Mouse (Mus musculus): ENCODE measurements around the gene Slc25a21. TPM values are rescaled to one million over a fixed set of nuclear protein-coding genes. Genes with fewer than 3 reads are reported as not detected.
A peak's percentile ranks its signal among the peaks of the same experiment; 100 is the strongest.

Slc25a21 gene
- total RNA-seq (2014; rRNA removed) (not detected in 2 replicates), polyA plus RNA-seq (2015; fragmentation: Nextera tagmentation; extraction: Ambion mirVana) (0.50 and 0.54 TPM in 2 replicates)

DNA sequence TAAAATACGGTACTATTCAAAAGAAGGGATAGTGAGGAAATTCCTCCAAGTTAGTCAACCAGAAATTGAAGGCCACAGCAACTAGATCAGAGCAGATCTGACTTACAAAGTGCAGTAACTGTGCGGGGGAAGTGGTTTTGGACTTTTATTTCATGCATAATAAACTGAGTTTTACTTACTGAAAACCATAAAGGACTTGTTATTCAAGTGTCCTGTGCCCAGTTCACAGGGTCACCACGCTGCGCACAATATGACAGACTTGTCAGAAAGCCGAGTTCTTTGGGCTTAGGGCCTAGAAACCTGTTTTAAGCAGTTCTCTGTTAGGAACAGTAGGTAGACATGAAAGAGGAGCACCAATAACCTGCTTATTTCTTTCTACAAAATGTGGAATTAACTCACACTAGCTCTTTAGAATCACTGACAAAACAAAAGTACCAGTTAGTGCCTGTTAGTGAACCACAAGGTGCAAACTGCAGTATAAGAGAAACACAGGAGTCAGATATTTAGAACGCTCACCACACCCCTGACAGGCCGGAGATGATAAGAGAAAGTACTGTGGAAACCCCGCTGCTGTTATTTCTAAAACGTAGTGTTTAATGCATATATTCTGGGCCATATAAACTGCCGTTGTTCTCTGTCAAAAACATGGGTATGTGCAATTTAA, at the start of gene Slc25a21:
Slc25a21 (minus strand) TSS at position 110 of the 664 bp plus-strand sequence.
- Histone ChIP-seq H3K4me3 (ENCODE audit: low read length) (peak within 1 kb of the TSS; percentile 47), H3K9ac (replicated peaks; ENCODE audit: low read length) (peak within 1 kb of the TSS; percentile 39; the same call in 1 of the 2 replicates), H3K36me3 (ENCODE audit: insufficient read depth, low read length) (no peaks in the 10 kb centered on the region), H3K9me3 (ENCODE audit: low read length) (no peaks in the 10 kb centered on the region), H3K27ac (no peak within 1 kb of the TSS), H3K4me2 (ENCODE audit: low read depth, low read length) (peak within 1 kb of the TSS; percentile 78), H3K4me1 (ENCODE audit: insufficient read depth, low read length) (no peaks in the 10 kb centered on the region), H3K27me3 (ENCODE audit: insufficient read depth, low read length) (peaks cover 4% of the 10 kb centered on the region; the same call in 1 of the 2 replicates)
- TF ChIP-seq CTCF (IDR thresholded peaks at IDR 0.05; ENCODE audit: low read depth): no peak
- ATAC-seq (no peak), DNase-seq (ENCODE audit: low spot score) (no peak)
- 66% methylated on average over 10 of the region's 10 CpGs for WGBS

DNA sequence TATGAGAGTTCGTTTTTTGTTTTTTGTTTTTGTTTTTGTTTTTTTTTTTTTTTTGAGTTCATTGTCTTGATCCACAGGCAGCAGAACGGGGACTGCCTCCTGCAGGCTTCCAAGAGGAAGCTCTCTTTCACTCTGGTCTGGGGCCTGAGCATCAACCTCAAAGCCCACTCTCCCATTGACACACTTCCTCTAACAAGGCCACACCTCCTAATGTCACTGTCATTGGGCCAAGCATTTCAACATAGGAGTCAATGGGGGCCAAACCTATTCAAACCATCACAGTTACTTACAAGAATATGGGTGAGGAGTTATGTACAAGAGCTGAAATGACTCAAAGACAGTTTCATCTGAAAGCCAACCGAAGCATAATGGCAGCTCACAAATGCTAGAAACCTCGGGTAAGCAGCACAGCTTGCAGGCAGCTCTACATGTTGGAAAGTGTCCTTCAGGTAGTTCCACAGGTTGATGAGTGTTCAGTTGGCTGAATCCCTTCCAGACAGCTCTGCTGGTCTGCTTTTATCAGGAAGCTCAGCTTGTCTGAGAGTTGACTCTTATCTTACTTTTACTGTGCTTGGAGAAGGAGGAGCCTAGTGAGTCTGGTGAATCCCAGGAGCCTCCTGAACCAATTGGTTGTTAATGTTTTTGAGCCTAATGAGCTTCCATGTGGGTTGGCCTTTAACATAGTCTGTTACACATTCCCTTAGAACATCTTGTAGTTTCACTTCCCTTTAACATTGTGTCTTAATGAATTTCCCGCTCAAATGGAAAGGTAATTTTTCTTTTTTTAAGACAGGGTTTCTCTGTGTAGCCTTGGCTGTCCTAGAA, 46.6 kb upstream of the Slc25a21 start:
- 89% methylated on average over 5 of the region's 5 CpGs for WGBS
- Histone ChIP-seq H3K9me3 (ENCODE audit: low read length) (no peaks in the 10 kb centered on the region), H3K9ac (replicated peaks; ENCODE audit: low read length) (no peak overlapping the region), H3K36me3 (ENCODE audit: insufficient read depth, low read length) (peaks cover 9% of the 10 kb centered on the region), H3K4me3 (ENCODE audit: low read length) (no peak overlapping the region), H3K27ac (no peak overlapping the region), H3K4me2 (ENCODE audit: low read depth, low read length) (no peak overlapping the region), H3K27me3 (ENCODE audit: insufficient read depth, low read length) (no peaks in the 10 kb centered on the region), H3K4me1 (ENCODE audit: insufficient read depth, low read length) (no peaks in the 10 kb centered on the region)
- ATAC-seq: no peak
- no peak for TF ChIP-seq CTCF (IDR thresholded peaks at IDR 0.05; ENCODE audit: low read depth)
- DNase-seq (ENCODE audit: low spot score): no peak

DNA sequence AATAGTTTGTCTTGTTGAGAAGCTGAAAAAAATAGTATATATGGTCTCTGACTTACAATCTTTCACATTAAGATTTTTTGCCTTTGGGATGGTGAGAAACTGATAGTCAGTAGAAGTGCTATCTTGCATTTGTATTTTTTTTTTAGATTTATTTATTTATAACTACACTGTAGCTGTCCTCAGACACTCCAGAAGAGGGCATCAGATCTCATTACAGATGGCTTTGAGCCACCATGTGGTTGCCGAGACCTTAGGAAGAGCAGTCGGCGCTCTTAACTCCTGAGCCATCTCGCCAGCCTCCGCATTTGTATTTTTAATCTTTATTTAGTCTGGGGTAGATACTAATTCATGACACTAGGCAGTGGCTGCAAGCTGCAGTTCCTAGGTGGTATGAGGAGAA, 36.1 kb upstream of the Slc25a21 start:
- ATAC-seq: no peak

DNA sequence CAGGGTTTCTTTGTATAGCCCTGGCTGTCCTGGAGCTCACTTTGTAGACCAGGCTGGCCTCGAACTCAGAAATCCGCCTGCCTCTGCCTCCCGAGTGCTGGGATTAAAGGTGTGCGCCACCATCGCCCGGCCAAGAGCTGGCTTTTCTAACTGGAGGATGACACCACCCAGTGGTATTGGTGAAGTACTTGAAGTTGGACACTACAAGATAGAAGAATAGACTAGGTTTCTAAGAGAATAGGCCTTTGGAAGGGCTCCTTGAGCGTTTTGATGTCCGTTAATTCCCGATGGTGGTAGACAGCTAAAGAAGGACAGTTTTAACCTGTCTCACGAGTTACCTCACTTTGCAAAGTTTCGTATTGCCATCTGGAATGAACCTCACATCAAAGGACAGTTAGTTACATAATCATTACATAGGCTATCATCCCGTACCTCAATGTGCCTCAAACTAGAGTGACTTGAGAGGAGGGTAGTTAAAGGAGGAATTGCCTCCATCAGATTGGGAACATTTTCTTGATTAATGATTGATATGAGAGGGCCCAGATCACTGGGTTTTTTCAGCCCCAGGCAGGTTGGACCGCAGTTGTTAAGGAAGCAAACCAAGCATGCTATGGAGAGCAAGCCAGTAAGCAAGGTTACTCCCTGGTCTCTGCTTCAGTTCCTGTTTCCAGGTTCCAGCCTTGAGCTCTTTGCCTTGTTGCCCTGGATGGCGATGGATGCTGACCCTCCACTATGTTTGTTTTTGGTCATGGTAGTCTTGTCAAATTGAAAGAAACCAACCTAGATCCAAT, 34.0 kb upstream of the Slc25a21 start:
- ATAC-seq: no peak
- H3K9ac ChIP-seq (replicated peaks; ENCODE audit: low read length): no peak overlapping the region; the same call in 1 of the 2 replicates

More for the DNA sequence above, 36.1 kb upstream of the Slc25a21 start:
- no peaks in the 10 kb centered on the region for H3K4me1 ChIP-seq (ENCODE audit: insufficient read depth, low read length)
- WGBS: 88% methylated on average over 5 of the region's 5 CpGs
- H3K4me3 ChIP-seq (ENCODE audit: low read length): no peak overlapping the region
- no peak overlapping the region for H3K27ac ChIP-seq
- H3K4me2 ChIP-seq (ENCODE audit: low read depth, low read length): no peak overlapping the region
- H3K27me3 ChIP-seq (ENCODE audit: insufficient read depth, low read length): no peaks in the 10 kb centered on the region
- H3K9me3 ChIP-seq (ENCODE audit: low read length): no peaks in the 10 kb centered on the region; the same call in 1 of the 2 replicates
- no peak overlapping the region for H3K9ac ChIP-seq (replicated peaks; ENCODE audit: low read length)
- no peak for DNase-seq (ENCODE audit: low spot score)
- no peak for TF ChIP-seq CTCF (IDR thresholded peaks at IDR 0.05; ENCODE audit: low read depth)
- no peaks in the 10 kb centered on the region; the same call in 1 of the 2 replicates for H3K36me3 ChIP-seq (ENCODE audit: insufficient read depth, low read length)

DNA sequence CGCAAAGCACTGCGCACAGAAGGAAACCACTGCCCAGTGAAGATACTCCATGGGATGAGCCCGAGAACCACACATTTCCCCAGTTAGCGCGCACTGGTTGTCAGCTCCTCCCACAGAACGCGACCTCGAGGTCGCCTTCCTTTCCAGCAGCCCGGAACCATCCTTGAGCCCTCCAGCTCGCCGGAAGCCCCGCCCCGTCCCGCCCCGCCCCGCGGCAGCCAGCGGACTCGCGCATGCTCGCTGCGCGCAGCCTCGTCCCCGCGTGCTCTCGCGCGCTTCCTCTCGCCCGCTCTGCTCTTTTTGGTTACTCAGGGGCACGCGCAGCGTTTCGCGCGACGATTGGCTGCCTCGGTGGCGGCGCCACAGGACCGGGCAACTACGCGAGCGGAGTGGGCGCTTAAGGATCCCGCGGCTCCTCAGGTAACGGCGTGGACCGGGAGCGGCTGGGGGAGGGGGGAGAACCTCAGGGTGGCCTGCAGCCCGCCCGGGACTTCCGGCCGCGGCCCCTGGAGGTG, 33.0 kb upstream of the Slc25a21 start, which contains the start of the genes Prps1l3 and Mipol1:
Prps1l3 (plus strand) TSS at position 221 of the 515 bp plus-strand sequence.
Mipol1 (plus strand) TSS at position 236 of the 515 bp plus-strand sequence.
- DNase-seq (ENCODE audit: low spot score) (peak; percentile 96), ATAC-seq (peak; percentile 98)
- WGBS: 1% methylated on average over 58 of the region's 58 CpGs
- TF ChIP-seq CTCF (IDR thresholded peaks at IDR 0.05; ENCODE audit: low read depth): no peak
- Histone ChIP-seq H3K27ac (peak within 1 kb of the TSS; percentile 79), H3K9ac (replicated peaks; ENCODE audit: low read length) (peak within 1 kb of the TSS; percentile 67), H3K36me3 (ENCODE audit: insufficient read depth, low read length) (no peaks in the 10 kb centered on the region), H3K27me3 (ENCODE audit: insufficient read depth, low read length) (no peaks in the 10 kb centered on the region), H3K4me1 (ENCODE audit: insufficient read depth, low read length) (no peaks in the 10 kb centered on the region), H3K4me3 (ENCODE audit: low read length) (peak within 1 kb of the TSS; percentile 81), H3K4me2 (ENCODE audit: low read depth, low read length) (peak within 1 kb of the TSS; percentile 81), H3K9me3 (ENCODE audit: low read length) (no peaks in the 10 kb centered on the region)

More for the DNA sequence above, 34.0 kb upstream of the Slc25a21 start:
- Histone ChIP-seq H3K36me3 (ENCODE audit: insufficient read depth, low read length) (no peaks in the 10 kb centered on the region), H3K27ac (0 out of 2 replicates have a peak overlapping the region, but pooled peaks have one; percentile 79), H3K4me2 (ENCODE audit: low read depth, low read length) (peak overlapping the region; percentile 81), H3K9me3 (ENCODE audit: low read length) (no peaks in the 10 kb centered on the region), H3K27me3 (ENCODE audit: insufficient read depth, low read length) (no peaks in the 10 kb centered on the region), H3K4me3 (ENCODE audit: low read length) (peak overlapping the region; percentile 81), H3K4me1 (ENCODE audit: insufficient read depth, low read length) (no peaks in the 10 kb centered on the region)
- peak; percentile 21 for DNase-seq (ENCODE audit: low spot score)
- WGBS: 74% methylated on average over 14 of the region's 14 CpGs
- TF ChIP-seq CTCF (IDR thresholded peaks at IDR 0.05; ENCODE audit: low read depth): peak; percentile 31

DNA sequence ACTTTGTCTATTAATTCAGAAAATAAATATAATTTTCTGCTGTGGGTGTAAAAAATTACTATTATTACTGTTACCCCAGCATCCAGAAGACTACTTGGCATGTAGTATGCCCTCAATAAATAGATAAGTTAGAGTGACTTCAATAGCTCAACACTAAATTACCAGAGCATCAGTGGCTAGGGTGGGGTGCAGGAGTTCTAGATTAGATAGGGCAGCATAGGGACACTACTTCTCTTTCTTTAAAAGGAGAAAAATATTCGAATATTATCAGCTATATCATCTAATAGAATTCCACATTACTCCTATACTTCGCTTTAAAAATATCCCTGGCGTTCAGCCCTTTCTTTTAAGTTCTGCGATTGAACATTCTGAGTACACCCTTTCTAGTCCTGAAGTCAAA, 32.4 kb upstream of the Slc25a21 start:
- Histone ChIP-seq H3K4me2 (ENCODE audit: low read depth, low read length) (peak overlapping the region; percentile 81), H3K9me3 (ENCODE audit: low read length) (no peaks in the 10 kb centered on the region), H3K27ac (peak overlapping the region; percentile 79; the same call in 1 of the 2 replicates), H3K4me3 (ENCODE audit: low read length) (peak overlapping the region; percentile 81), H3K36me3 (ENCODE audit: insufficient read depth, low read length) (no peaks in the 10 kb centered on the region), H3K4me1 (ENCODE audit: insufficient read depth, low read length) (no peaks in the 10 kb centered on the region), H3K9ac (replicated peaks; ENCODE audit: low read length) (peak overlapping the region; percentile 67; the same call in 1 of the 2 replicates), H3K27me3 (ENCODE audit: insufficient read depth, low read length) (no peaks in the 10 kb centered on the region)
- no peak for TF ChIP-seq CTCF (IDR thresholded peaks at IDR 0.05; ENCODE audit: low read depth)
- ATAC-seq (no peak), DNase-seq (ENCODE audit: low spot score) (no peak)
- WGBS: 34% methylated on average over 4 of the region's 4 CpGs

All from hindbrain, postnatal 0 days (tissue).